Mouse (Mus musculus): Measurements from ENCODE around the gene Acot4.
"Not testable (repeated sequence)": the region's sequence is repeated elsewhere in the genome, so short reads cannot be mapped to it uniquely, and the experiment has no call there.

Acot4 gene

DNA sequence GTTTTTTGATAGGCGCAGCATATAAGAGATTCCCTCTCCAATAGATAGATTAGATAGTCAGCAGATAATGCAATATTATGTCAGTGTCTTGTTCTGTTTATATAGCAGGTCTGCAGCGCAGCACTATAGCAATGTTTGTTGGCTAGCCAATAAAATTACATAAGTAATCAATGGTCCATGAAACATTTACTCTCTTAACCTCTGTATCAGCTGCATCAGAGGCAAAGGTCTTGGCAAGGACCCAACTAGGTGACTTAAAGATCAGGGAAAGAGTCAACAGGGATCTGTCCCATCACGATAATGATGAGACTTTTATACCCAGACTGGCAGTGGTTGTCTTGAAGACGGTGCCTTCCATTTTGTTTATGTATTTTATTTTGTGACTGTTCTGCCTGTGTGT, 5.3 kb upstream of the Acot4 start:
- DNase-seq, result no peak

GRCm38 (mm10) chr12:84033302-84033701, 4.9 kb upstream of the Acot4 start:
- not testable (repeated sequence) for DNase-seq

DNA sequence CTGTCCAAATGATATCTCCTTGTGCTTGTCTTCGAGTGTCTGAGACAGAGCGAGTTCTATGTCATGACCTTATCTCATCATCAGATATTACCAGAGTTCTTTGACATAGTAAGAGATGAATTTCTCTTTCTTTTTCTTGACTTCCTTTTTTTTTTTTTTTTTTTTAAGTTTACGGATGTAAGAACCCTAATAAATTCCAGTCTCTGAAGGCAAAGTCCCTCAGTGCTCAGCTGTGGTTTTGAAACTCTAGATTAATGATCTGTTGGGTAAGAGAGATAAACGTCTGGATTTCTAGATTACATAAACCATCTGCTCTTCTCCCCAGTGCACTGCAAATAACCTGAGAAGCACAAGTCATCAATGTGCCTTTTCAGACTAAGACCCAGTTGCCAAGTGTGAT, 4.1 kb upstream of the Acot4 start:
- DNase-seq, result no peak

DNA sequence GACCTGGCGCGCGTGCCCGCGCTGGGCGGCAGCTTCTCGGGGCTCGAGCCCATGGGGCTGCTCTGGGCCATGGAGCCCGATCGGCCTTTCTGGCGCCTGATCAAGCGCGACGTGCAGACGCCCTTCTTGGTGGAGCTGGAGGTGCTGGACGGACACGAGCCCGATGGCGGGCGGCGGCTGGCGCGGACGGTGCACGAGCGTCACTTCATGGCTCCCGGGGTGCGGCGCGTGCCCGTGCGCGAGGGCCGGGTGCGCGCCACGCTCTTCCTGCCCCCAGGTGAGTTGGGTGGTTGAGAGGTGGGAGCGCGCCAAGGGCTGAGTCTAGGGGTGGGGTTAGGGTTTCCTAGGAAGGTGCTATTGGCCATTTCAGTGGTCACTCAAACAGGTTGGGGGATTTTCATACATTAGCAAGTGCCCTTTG, 522 bp downstream of the Acot4 start, which contains the start of gene Gm49366:
Gm49366 (plus strand) TSS at position 245 of the 421 bp plus-strand sequence.
- peak; percentile 51 for DNase-seq

GRCm38 (mm10) chr12:84042248-84042647, 4.1 kb downstream of the Acot4 start:
- no peak for DNase-seq

GRCm38 (mm10) chr12:84044045-84044444, 5.9 kb downstream of the Acot4 start:
- no peak for DNase-seq

DNA sequence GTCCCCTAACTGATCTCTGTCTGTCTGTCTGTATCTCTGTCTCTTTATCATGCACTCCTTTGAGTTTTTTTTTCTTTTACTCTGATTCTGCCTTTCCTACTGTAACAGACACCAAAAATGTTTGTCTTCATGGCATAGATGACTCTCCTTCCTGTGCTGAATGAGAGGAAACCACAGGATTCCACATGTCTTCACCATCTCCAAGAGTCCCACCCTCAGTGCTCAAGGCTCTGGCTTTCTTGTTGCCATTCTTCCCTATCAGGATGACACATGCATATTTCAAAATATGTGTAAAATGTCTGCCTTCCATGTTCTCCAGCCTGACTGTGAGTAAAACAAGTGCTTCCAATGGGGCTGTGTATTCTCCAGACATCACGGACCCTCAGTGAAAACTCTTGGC, 8.7 kb downstream of the Acot4 start:
- DNase-seq, result no peak

GRCm38 (mm10) chr12:84050744-84051143, 12.6 kb downstream of the Acot4 start:
- not testable (repeated sequence) for DNase-seq

DNA sequence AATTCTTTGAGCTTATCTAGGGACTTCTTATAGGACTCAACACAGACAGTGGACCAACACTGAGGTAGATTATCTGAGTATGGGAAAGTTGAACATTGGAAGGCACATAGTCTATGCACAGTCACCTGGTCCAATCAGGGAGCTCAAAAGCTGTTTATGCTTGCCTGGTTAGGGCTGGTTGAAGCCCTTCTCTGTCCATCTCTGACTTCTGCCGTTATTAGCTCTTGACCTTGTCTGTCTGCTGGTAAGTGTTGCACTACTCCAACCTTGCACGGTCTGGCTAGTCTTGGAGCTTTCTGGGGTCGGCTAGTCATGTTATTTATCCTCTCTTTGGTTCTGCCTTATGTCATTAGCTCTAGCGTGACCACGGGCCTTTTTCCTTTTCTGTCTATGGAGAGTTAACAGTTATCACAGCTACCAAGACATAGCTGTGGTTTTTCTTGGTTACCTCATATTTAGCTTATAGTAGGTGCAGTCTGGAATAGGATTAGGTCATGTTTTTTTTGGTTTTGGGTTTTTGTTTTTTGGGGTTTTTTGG, 13.8 kb downstream of the Acot4 start, which contains the start of gene Acot3:
Acot3 (plus strand) TSS at position 208 of the 538 bp plus-strand sequence.
- DNase-seq, result no peak

DNA sequence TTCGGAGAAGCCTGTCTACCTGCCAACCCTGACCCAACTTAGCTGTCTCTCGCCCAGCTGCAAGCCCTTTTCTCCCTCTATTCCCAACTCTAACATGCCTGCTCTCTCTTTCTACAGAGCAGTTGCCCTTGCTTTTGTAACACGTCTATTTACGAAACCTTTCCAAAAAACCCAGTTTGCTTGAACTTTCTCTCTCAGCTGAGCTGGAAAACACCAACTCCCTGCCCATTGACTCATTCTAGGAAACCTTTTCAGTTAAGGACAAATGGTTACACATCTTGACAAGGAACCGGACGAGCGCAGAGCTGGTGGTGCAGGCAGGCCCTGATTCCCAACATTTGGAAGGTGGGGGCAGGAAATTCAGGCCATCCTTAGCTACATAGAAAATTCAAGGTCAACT, 14.4 kb downstream of the Acot4 start:
- DNase-seq, result no peak

GRCm38 (mm10) chr12:84053173-84053572, 15.0 kb downstream of the Acot4 start:
- DNase-seq, result no peak

GRCm38 (mm10) chr12:84053679-84054391, 15.7 kb downstream of the Acot4 start:
- DNase-seq, result no peak

GRCm38 (mm10) chr12:84060946-84061345, 22.8 kb downstream of the Acot4 start:
- no peak for DNase-seq

- DNase-seq, result no peak
Measured at GRCm38 (mm10) chr12:84062336-84062735, 24.2 kb downstream of the Acot4 start.

DNA sequence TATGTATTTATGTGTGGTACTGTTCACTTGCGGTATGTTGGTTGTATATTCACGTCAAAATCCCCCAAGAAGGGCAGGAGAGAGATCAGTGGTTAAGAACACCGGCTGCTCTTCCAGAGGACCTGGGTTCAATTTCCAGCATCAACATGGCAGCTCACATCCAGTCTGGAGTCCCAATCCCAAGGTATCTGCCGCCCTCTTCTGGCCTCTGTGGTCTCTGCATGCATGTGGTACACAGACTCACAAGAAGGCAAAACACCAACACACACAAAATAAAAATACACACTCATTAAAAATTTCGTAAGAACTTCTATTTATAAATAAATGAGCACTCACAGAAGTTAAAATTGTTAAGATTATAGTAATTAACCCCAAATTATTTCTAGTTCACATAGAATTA, 25.0 kb downstream of the Acot4 start:
- no peak for DNase-seq

- DNase-seq, result no peak
Measured at GRCm38 (mm10) chr12:84063833-84064232, 25.7 kb downstream of the Acot4 start.

DNA sequence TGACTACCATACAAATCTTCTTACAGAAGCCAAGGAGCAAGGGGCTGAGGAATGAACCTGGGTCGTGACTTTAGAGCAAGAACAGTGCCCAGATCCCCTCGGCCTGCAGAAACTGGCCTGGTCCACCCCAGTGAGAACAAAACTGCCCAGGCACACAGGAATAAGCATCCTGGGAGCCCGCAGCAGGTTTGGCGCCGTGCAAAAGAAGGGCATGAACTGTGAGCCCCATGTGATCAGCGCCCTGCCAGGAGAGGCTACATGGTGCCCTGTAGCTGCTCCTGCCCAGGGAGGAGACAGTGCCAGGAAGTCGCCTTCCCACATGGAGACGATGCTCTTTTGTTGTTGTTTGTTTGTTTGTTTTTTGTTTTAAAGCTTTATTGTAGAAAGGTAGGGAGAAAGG, 26.4 kb downstream of the Acot4 start:
- DNase-seq, result no peak

DNA sequence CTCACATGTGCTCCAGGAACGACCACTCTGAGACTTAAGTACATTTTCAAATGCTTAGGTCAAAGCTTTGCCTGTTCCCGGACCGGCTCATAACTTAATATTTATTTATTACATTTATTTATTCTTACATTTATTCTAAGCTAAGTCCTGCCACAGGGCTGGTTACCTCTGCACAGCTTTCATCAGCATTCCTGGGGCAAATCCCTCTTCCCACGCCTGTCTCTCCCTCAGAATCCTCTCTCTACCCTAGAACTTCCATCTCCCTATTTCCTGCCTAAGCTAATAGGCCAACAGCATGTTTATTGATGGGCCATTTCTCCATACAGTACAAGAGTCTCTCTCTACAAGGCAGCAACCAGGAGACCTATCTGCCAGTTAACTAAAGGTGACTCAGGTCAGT, 29.6 kb downstream of the Acot4 start:
- DNase-seq, result no peak

DNA sequence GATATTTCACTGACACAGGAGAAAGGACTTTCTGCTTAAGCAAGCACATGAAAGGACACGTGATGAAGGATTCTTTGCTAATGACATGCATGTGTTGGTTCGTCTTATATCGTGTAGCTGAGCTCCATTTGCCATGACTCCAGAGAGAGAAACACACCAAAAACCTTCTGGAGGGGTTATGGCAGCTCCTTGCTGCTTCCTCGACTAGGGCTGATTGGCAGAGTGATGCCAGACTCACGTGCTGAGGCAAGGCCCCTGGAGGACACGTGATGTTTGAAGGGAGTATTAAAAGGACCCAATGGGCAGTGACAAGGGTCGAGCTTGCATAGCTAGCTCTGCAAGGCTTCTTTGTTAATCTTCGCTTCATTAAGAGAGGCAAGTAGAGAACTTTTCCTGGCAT, 30.1 kb downstream of the Acot4 start:
- no peak for DNase-seq

GRCm38 (mm10) chr12:84068986-84069385, 30.8 kb downstream of the Acot4 start, which contains the start of gene Acot5:
Gene Acot5, plus strand, starts transcription at chr12:84069325.
- no peak for DNase-seq

GRCm38 (mm10) chr12:84069582-84069981, 31.4 kb downstream of the Acot4 start:
- DNase-seq, result peak; percentile 29

GRCm38 (mm10) chr12:84071696-84072095, 33.5 kb downstream of the Acot4 start:
- no peak for DNase-seq

DNA sequence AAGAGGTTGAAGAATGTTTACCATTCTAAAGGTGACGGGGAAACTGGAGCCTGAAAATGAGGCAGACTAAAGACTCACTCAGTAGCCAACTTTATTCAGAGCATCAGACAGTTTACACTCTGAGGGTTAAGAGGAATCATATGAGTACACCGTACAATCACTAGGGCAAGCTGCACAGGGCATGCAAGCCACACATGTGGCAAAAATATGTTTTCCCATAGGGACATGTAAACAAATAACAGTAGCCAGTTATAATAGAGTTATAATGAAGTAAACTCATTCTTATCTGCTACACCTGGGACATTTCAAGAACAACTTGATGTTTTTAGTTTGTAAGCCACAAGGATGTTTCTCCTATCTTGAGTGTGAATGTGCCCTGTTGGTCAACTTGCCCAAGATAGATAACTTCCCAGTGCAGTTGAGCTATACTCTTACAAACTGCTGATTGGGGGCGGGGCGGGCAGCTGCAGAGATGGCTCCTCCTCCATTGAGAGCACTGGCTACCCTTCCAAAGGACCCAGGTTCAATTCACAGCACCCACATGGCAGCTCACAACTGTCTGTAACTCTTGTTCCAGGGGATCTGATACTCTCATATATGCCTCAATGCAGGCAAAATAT, 39.3 kb downstream of the Acot4 start:
- no peak for DNase-seq

GRCm38 (mm10) chr12:84083842-84084241, 45.7 kb downstream of the Acot4 start:
- no peak for DNase-seq

Data from cerebellum, adult 8-10 months (tissue).